Mouse (Mus musculus) urinary bladder, postnatal 25 days (tissue): ENCODE data around the gene Dnaja4.

ENCODE experiments used
- DNase-seq: peaks from one replicate; pipeline ENCODE4 v3.0.0; 2022; ENCODE audit warnings: low spot score

Dnaja4 gene

GRCm38 (mm10) chr9:54751684-54752083 is 53.0 kb downstream of the Dnaja4 start:
- DNase-seq: no peak

GRCm38 (mm10) chr9:54752201-54752943 is 53.7 kb downstream of the Dnaja4 start:
- DNase-seq: no peak

- DNase-seq: no peak
Observed at GRCm38 (mm10) chr9:54752944-54753295, 54.2 kb downstream of the Dnaja4 start.

- DNase-seq: no peak
Observed at GRCm38 (mm10) chr9:54759592-54759991, 60.9 kb downstream of the Dnaja4 start.

- no peak for DNase-seq
Observed at GRCm38 (mm10) chr9:54764091-54764490, 65.4 kb downstream of the Dnaja4 start.

- no peak for DNase-seq
Observed at GRCm38 (mm10) chr9:54764561-54765217, 66.0 kb downstream of the Dnaja4 start, which contains the start of gene Crabp1. Gene Crabp1, plus strand, starts transcription at chr9:54764748.

- no peak for DNase-seq
Observed at GRCm38 (mm10) chr9:54765336-54766085, 66.8 kb downstream of the Dnaja4 start.
